Mouse (Mus musculus) spleen, postnatal 14 days (tissue): ENCODE measurements around the gene Sdad1.
"Not testable (repeated sequence)": the region's sequence is repeated elsewhere in the genome, so short reads cannot be mapped to it uniquely, and the experiment has no call there.

Experiments
- DNase-seq, 2 experiments: peaks; one replicate each; pipeline ENCODE4 v3.0.0; 2021 to 2022; ENCODE audit warnings: low spot score in 2 of 2

The Sdad1 gene

GRCm38 (mm10) chr5:92309681-92310511 is at the start of gene Sdad1:
Gene Sdad1 (minus strand): TSS chr5:92310479.
- DNase-seq, result peak; percentile 71 to 84

DNA sequence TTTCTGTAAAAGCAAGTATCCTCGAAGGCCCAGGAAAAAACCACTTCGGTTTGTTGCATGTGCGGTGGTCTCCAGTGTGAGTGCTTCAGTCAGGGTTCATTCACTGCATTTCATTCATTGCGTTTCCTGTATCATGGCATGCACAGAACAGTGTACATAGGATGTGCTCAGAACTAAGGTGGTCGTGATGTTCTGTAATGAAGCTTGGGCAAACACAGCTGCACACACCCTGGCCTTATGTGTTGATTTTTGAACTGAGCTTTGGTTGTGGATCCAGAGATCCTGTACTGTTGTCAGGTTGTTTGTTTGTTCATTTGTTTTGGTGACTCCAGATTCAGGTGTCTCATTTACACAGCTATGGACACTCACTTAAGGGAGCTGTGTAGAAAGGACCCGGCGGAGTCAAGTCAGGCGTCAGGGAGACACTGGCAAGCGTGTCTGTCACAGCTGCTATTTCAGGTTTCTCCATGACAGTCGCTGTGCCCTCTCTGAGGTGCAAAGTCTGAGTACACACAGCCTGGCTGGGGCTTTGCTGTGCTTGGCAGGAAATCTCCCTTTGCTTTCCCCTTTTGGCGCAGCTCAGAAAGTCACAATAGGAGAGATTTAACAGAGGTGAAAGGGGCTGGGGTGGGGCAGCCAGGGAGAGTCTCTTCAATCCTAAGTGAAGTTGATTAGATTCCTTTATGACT is 48.6 kb upstream of the Sdad1 start:
- no peak for DNase-seq

- DNase-seq, result no peak
Measured at GRCm38 (mm10) chr5:92358033-92358432, 47.8 kb upstream of the Sdad1 start.

DNA sequence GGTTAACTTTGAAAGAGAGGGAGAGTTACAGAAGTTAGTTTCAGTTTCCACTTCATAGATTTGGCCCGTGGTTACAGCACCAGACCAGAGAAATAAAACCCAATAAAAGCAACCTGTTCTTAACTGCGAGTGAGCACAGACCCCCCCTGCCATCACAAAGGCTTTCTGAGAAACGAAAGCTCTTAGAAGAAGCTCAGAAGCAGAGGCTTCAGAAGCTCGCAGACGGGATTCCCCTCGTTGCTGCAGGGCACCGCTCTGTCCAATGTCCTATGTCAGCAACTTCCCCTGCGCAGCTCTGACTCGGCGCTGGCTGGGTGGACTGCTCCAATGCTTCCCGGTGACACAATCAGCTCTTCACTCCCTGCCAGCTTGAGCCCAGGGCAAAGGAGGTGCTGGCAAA is 43.2 kb upstream of the Sdad1 start:
- DNase-seq, result peak in 1 of 2 experiments; percentile 33

- not testable (repeated sequence) for DNase-seq
Measured at GRCm38 (mm10) chr5:92352716-92353115, 42.4 kb upstream of the Sdad1 start.

DNA sequence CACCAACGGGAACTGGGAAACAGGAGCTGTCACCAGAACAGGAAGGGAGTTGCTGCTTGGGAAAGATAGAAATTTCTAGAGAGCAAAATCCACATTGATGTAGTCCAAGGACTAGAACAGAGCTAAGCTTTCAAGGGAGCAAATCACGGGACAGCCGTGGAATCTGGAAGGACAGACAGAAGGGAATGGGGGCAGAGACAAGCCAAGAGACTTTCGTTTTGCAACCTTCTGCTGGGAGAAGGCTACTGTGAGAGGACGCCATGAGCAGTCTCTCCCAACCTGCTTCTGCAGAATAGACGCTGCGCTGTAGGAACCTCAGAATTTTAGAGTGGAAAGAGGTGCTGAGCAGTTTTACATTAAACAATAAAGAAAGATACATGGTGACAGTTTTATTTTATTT is 39.5 kb upstream of the Sdad1 start:
- DNase-seq, result no peak

GRCm38 (mm10) chr5:92348794-92349413 is 38.6 kb upstream of the Sdad1 start, which contains the start of gene Cxcl10:
Gene Cxcl10 (minus strand): TSS chr5:92348889.
- DNase-seq, result peak in 1 of 2 experiments; percentile 33

GRCm38 (mm10) chr5:92345006-92345405 is 34.7 kb upstream of the Sdad1 start:
- DNase-seq, result no peak

- no peak for DNase-seq
Measured at GRCm38 (mm10) chr5:92340606-92341005, 30.3 kb upstream of the Sdad1 start.

DNA sequence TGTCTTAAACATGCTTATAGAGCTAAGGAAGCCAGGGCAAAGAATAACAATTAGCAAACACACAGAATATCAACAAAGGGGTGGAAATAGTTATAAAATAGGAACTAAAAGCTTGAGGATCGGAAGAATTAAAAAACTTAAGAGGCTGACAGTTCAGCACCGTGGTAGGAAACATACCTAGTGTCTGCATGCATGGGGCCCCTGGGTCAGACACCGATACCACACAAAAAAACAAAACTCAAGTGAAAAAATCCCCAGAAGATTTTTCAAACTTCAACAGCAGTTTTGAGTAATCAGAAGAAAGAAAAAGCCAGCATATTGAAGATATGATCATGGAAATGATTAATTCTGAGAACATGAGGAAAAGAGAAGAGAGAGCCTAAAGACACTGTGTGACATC is 26.5 kb upstream of the Sdad1 start:
- DNase-seq, result no peak

- DNase-seq, result no peak
Measured at GRCm38 (mm10) chr5:92332359-92332840, 22.1 kb upstream of the Sdad1 start.

DNA sequence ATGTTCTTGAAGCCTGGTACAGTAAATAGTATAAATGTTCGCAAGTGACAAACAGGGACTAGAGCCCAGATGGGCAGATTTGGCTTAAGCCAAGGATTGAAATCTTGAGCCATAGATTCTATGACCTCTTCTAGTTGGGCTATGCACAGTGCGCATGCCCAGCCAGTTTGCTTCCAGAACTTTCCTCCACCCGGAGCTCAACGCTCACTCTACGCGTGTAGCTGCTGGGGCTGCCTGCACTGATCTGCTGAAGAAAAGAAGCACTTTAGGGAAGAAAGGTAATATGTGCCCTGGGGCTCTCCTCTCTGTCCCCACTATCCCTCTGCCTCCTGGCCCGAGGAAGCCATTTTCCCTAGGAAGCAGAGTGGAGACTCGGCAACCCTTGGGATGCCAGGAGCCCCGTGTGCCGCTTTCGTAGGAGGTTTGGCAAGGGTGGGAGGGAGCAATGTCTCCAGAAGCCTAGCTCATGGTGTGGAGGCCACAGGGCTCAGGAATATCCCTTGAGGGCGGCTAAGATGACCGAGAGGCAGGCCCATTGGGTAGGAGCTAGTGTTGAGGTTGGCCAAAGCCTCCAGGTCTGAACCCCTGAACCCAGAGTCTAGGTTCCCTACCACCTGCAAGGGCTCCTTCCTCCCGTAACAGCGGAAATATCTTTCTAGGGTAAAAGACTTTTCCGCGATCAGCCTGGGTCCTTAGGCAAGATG is 21.5 kb upstream of the Sdad1 start, which contains the start of gene Art3:
Art3 (plus strand) TSS at position 193 of the 704 bp plus-strand sequence.
- DNase-seq, result no peak

DNA sequence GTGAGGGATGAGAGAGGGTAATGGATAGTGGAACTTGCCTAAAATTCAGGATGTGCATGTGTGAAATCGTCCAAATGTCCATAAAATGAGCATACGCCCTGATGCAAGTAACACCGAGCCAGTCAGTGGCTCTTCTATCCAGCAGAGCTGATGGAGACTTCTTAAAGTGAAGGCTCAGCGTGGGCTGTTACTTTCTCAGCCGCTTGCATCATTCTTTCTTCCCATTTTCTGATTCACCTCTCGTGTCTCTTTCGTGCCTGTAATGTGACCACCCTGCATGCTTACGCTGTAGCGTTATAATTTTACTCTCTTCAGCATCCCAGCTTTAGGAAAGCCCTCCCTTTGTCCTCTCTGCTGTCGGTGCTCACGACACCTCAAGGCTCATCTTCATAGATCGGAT is 20.8 kb upstream of the Sdad1 start:
- DNase-seq, result no peak

GRCm38 (mm10) chr5:92327929-92328328 is 17.6 kb upstream of the Sdad1 start, which contains the start of gene Cxcl9:
Gene Cxcl9 (minus strand): TSS chr5:92328079.
- DNase-seq, result no peak

- DNase-seq, result no peak
Measured at GRCm38 (mm10) chr5:92327367-92327766, 17.1 kb upstream of the Sdad1 start.

DNA sequence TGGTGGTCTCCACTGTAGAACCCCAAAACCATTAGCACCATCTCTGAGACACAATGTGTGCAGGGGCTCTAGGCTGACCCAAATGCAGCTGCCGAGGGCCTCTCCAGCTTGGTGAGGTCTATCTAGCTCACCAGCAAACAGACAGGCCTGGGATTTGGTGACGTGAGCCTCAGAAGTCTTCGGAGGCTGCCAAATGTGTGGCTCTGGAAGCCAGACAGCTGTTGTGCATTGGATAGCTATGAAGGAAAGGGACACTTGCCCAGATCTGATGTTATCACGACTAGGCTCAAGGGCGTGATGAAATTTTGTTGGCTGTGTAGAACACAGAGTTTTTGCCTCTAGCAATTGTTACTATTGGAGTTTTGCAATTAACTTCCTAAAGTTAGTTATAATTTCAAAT is 13.0 kb upstream of the Sdad1 start:
- no peak for DNase-seq

DNA sequence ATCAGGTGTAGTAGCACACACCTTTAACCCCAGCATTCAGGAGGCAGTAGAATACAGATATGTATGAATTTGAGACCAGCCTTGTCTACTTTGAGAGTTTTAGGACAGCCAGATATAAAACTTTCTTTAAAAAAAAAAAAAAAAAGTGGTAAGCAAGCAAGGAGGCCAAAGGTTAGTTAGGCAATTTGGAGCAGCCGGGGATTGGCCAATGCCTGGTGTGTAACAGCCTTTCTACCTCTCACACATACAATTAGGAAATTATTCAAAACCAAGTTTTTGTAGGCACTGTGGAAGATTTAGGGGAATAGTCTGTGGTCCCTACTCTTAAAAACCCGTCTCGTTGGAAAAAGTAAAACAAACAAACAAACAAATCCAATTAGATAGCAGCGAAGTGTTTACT is 12.3 kb upstream of the Sdad1 start:
- no peak for DNase-seq

- DNase-seq, result no peak
Measured at GRCm38 (mm10) chr5:92321631-92322400, 11.5 kb upstream of the Sdad1 start.

DNA sequence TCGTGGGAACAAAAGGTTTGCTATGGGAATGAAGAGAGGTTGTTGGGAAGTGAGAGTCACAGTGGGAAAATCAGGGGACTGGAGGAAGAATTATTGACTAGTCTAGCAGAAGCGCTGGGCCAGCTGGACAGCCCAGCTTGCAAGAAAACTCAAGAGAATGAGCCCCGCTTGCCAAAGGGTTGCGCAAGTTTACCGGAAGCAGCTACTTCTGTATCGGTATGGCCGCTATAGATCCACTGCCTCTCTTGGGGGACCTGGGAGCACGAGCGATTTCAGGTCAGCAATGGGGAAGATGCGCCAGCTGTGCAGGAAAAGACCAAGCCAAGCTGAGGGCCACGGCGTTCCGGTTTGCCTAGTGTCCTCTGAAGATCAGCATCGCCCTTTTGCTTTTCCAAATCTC is 8.3 kb upstream of the Sdad1 start:
- DNase-seq, result no peak

GRCm38 (mm10) chr5:92318119-92318518 is 7.8 kb upstream of the Sdad1 start:
- DNase-seq, result no peak

GRCm38 (mm10) chr5:92313776-92314175 is 3.5 kb upstream of the Sdad1 start:
- DNase-seq, result no peak
